Mouse (Mus musculus) frontal cortex, postnatal 14 days (tissue): Measurements from ENCODE around the gene Xrcc6.
A peak's percentile ranks its signal among the peaks of the same experiment; 100 is the strongest.
"Not testable (repeated sequence)": the region's sequence is repeated elsewhere in the genome, so short reads cannot be mapped to it uniquely, and the experiment has no call there.

ENCODE experiments used
- DNase-seq, 2 experiments: peaks; one replicate each; pipeline ENCODE4 v3.0.0; 2022; ENCODE audit warnings: low spot score in 2 of 2

Xrcc6 gene

DNA sequence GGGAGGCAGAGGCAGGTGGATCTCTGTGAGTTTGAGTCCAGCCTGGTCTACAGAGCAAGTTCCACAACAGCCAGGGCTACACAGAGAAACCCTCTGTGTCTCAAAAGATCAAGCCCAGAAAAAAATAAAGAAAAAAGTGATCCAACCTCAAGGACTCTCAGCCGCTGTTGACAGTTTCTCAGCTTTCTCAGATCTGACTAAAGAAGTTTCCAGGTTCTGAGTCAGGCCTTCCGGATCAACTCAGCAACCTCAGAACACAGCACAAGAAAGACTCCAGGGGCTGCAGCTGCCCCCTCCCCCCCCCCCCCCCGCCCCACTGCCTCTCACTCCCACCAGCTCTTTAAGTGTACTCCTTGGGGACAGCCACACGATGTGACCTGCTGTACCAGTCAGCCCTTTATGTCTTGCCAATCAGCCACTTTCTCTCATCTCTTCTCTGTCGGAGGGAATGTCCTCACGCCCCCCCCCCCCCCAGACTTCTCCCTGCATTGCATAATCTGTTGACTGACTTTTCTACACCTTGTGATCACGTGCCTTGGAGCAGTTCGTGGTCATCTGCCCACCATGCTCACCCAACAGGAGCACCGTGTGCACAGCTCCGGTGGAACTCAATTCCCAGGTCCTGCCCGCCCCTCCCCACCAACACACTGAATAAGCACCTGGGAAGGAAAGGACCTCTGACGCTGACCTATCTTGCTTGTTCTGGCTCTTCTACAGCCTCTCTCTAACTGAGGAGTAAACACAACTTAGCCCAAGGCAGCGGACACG, 21.4 kb upstream of the Xrcc6 start:
- DNase-seq = no peak

- DNase-seq = no peak
These were observed 19.8 kb upstream of the Xrcc6 start for GRCm38 (mm10) chr15:81967821-81968220.

DNA sequence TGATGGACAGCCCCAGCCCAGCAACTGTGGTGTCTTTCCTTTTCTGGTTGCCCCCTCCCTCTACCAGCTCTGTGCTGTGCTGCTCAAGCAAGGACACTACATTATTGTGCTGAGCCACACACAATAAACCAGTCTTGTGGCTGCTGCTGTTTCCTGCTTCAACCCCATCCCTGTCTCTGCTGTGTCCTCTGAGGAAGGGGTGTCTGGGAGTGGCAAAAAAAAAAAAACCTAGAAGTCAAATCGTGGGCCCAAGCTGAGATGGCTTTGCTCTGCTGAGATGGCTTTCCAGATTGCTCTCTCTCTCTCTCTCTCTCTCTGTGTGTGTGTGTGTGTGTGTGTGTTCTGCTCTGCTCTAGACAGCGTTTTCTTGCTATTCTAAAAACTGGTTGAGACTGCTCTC, 19.2 kb upstream of the Xrcc6 start:
- DNase-seq = no peak

GRCm38 (mm10) chr15:81969173-81969572, 18.5 kb upstream of the Xrcc6 start:
- DNase-seq = no peak

DNA sequence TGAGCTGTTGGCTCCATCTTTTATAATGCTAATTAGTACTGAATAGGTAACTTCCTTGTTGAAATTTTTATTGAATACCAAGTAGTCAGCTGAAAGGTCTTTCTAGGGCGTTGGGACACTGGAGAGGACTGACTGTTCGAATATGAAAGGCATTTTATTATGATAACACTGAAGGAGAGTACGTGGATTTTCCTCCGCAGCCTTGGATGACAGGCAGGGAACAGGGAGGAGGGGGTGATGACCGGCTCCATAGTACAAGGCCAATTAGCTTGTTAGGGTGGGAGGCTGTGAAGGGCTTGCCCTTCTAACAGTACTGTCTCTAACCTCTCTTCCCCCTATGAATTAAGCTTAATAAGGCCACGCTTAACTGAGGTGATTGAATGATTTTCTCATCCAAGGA, 18.0 kb upstream of the Xrcc6 start:
- not testable (repeated sequence) for DNase-seq

DNA sequence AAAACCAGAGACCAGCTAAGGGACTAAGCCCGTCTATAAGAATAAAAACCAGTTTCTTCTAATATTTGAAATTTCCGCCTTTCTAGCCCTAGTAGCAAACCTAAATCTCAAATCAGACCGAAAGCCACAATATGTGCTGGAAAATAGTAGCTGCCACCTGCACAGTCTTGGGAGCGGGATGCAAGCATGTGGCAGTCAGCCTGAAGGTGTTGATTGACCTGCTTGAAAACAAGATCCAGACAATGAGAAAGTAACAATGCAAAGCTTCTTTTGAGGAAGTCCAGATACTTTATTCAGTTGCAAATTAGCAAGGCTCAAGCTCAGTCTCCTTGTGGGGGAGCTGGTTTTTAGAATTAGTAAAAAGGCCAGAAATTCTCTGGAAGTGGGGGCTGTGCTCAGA, 17.1 kb upstream of the Xrcc6 start:
- DNase-seq = not testable (repeated sequence)

- DNase-seq = not testable (repeated sequence)
These were observed 12.5 kb upstream of the Xrcc6 start for GRCm38 (mm10) chr15:81975156-81975555.

GRCm38 (mm10) chr15:81980321-81980720, 7.3 kb upstream of the Xrcc6 start, which contains the start of gene 1700029P11Rik:
Gene 1700029P11Rik (plus strand): TSS chr15:81980540.
- DNase-seq = no peak

DNA sequence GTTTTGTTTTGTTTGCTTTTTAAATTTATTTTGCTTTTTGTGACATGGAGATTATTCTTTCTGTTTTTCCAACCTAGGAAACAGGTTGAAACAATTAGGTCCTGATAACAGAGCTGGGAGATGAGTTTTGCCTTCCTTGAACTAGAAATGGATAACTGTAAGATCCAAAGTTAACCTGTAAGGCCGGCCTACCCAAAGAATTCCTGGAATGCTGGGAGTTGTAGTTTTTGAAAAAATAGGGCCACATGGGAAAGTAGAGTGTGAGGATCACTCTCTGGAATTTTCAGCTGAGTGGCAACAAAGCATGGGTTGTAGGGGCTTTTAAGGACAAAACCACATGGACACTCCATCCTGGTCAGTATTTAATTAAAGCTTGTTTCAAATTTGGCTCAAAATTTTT, 5.5 kb upstream of the Xrcc6 start:
- DNase-seq = no peak

GRCm38 (mm10) chr15:81985267-81986161, 2.1 kb upstream of the Xrcc6 start:
- no peak for DNase-seq

- peak; percentile 76 to 85 for DNase-seq
These were observed 1.9 kb downstream of the Xrcc6 start for GRCm38 (mm10) chr15:81989371-81990062.

GRCm38 (mm10) chr15:81990549-81990948, 2.9 kb downstream of the Xrcc6 start:
- DNase-seq = no peak

DNA sequence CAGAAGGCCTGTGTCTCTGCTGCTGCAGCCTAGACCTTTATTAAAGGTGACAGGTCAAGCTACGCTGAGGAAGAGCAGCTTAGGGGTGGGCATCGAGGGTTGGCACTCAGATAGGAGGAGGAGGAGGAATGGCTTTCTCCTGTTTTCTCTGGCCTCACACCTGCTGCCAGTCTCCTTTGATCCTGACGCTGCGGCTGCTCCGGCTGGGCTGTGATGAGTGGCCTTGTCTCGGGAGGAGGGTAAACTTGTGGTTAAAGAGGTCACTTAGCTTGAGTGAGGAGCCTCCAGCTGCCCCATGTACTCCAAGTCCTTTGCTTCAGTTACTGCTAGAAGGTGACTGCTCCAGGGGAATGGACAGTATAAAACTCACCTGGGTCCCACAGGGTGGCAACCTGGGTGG, 6.4 kb downstream of the Xrcc6 start:
- no peak for DNase-seq

- no peak for DNase-seq
These were observed 16.6 kb downstream of the Xrcc6 start for GRCm38 (mm10) chr15:82004257-82004656.

- no peak for DNase-seq
These were observed 24.3 kb downstream of the Xrcc6 start for GRCm38 (mm10) chr15:82011947-82012346.

- no peak for DNase-seq
These were observed 27.2 kb downstream of the Xrcc6 start for GRCm38 (mm10) chr15:82014745-82015391.

GRCm38 (mm10) chr15:82015392-82016100, 27.9 kb downstream of the Xrcc6 start:
- peak; percentile 24 to 25 for DNase-seq

- peak; percentile 99 to 100 for DNase-seq
These were observed 28.6 kb downstream of the Xrcc6 start for GRCm38 (mm10) chr15:82016101-82016808.

- DNase-seq = no peak
These were observed 29.2 kb downstream of the Xrcc6 start for GRCm38 (mm10) chr15:82016830-82017229.

- no peak for DNase-seq
These were observed 29.8 kb downstream of the Xrcc6 start for GRCm38 (mm10) chr15:82017461-82017860.
